Mouse (Mus musculus) gastrocnemius, postnatal 10 days (tissue): ENCODE results near the gene Cnst. TPM values are rescaled to one million over a fixed set of nuclear protein-coding genes. Genes with fewer than 3 reads are reported as not detected.

Experiments used
- DNase-seq: peaks from one replicate; pipeline ENCODE4 v3.0.0; 2021; ENCODE audit warnings: mixed read lengths
- total RNA-seq, 2 experiments: library from RNA; stranded (reverse); gene quantifications; 2 replicates each; pipeline ENCODE4 v1.2.3; 2021

Cnst gene
- total RNA-seq, 2 experiments from 2014 or later: 33.8 to 35.9 TPM

GRCm38 (mm10) chr1:179553197-179553948, 7.2 kb downstream of the Cnst start:
- no peak for DNase-seq

GRCm38 (mm10) chr1:179553949-179554347, 7.8 kb downstream of the Cnst start:
- DNase-seq: no peak

- DNase-seq: no peak
Measured at GRCm38 (mm10) chr1:179556921-179557320, 10.8 kb downstream of the Cnst start.

GRCm38 (mm10) chr1:179559446-179560194, 13.4 kb downstream of the Cnst start:
- DNase-seq: no peak

- no peak for DNase-seq
Measured at GRCm38 (mm10) chr1:179560845-179561430, 14.8 kb downstream of the Cnst start.

- no peak for DNase-seq
Measured at GRCm38 (mm10) chr1:179563211-179563610, 17.0 kb downstream of the Cnst start.

GRCm38 (mm10) chr1:179563926-179564325, 17.8 kb downstream of the Cnst start:
- no peak for DNase-seq

- no peak for DNase-seq
Measured at GRCm38 (mm10) chr1:179567558-179567957, 21.4 kb downstream of the Cnst start.

- no peak for DNase-seq
Measured at GRCm38 (mm10) chr1:179568690-179569398, 22.7 kb downstream of the Cnst start.

GRCm38 (mm10) chr1:179570482-179570881, 24.3 kb downstream of the Cnst start:
- DNase-seq: no peak

GRCm38 (mm10) chr1:179571686-179572085, 25.5 kb downstream of the Cnst start:
- no peak for DNase-seq

- DNase-seq: no peak
Measured at GRCm38 (mm10) chr1:179573650-179574206, 27.6 kb downstream of the Cnst start.

- no peak for DNase-seq
Measured at GRCm38 (mm10) chr1:179578625-179579024, 32.5 kb downstream of the Cnst start.

GRCm38 (mm10) chr1:179580200-179580599, 34.0 kb downstream of the Cnst start:
- DNase-seq: no peak

GRCm38 (mm10) chr1:179581422-179581821, 35.3 kb downstream of the Cnst start:
- DNase-seq: no peak

- no peak for DNase-seq
Measured at GRCm38 (mm10) chr1:179582021-179582433, 35.9 kb downstream of the Cnst start.

- no peak for DNase-seq
Measured at GRCm38 (mm10) chr1:179583090-179583489, 36.9 kb downstream of the Cnst start.

- DNase-seq: no peak
Measured at GRCm38 (mm10) chr1:179584220-179584619, 38.0 kb downstream of the Cnst start.

GRCm38 (mm10) chr1:179585646-179586045, 39.5 kb downstream of the Cnst start:
- DNase-seq: no peak

GRCm38 (mm10) chr1:179586430-179587095, 40.4 kb downstream of the Cnst start:
- no peak for DNase-seq

- no peak for DNase-seq
Measured at GRCm38 (mm10) chr1:179588230-179588629, 42.1 kb downstream of the Cnst start.

GRCm38 (mm10) chr1:179591639-179592038, 45.5 kb downstream of the Cnst start:
- no peak for DNase-seq
